Mouse (Mus musculus) hindbrain, embryonic 13.5 days (tissue): Measurements from ENCODE around the gene Pitpnb. TPM values are rescaled to one million over a fixed set of nuclear protein-coding genes. Genes with fewer than 3 reads are reported as not detected.

Source experiments
- ATAC-seq: fragments of 200-750 bp; cut with Nextera tagmentation; 2 replicates; pipeline ENCODE4 v1.8.0; 2017; ENCODE audit warnings: moderate TSS enrichment; ENCODE audit not compliant: low FRiP score
- H3K27ac ChIP-seq: fragments of 300-500 bp; sonication (generic); 2 replicates; pipeline ENCODE4 v1.5.1; 2015; ENCODE audit warnings: inconsistent platforms, mild to moderate bottlenecking, moderate library complexity
- H3K27me3 ChIP-seq: fragments of 300-500 bp; sonication (generic); 2 replicates; pipeline ENCODE4 v1.6.1; 2015; ENCODE audit warnings: mild to moderate bottlenecking, inconsistent platforms
- H3K36me3 ChIP-seq: fragments of 300-500 bp; sonication (generic); 2 replicates; pipeline ENCODE4 v1.6.1; 2015; ENCODE audit warnings: mild to moderate bottlenecking, inconsistent platforms
- H3K4me1 ChIP-seq: fragments of 300-500 bp; sonication (generic); replicated peaks from 2 replicates; pipeline ENCODE4 v1.6.1; 2015; ENCODE audit warnings: inconsistent platforms
- H3K4me2 ChIP-seq: fragments of 300-500 bp; sonication (generic); 2 replicates; pipeline ENCODE4 v1.6.1; 2015; ENCODE audit warnings: inconsistent platforms, mild to moderate bottlenecking, moderate library complexity
- H3K4me3 ChIP-seq: fragments of 300-500 bp; sonication (generic); 2 replicates; pipeline ENCODE4 v1.5.1; 2015; ENCODE audit warnings: mild to moderate bottlenecking, inconsistent platforms
- H3K9ac ChIP-seq: fragments of 300-500 bp; sonication (generic); 2 replicates; pipeline ENCODE4 v1.6.1; 2015; ENCODE audit warnings: mild to moderate bottlenecking, inconsistent platforms
- H3K9me3 ChIP-seq: fragments of 300-500 bp; sonication (generic); 2 replicates; pipeline ENCODE4 v1.6.1; 2016; ENCODE audit warnings: inconsistent platforms
- WGBS: fragments of 180-500 bp; shearing (Covaris S2); methylation state at CpG from one replicate; pipeline ENCODE4 v1.1.7; 2015; 5-methylcytosine and 5-hydroxymethylcytosine counted together
- polyA plus RNA-seq: library from polyadenylated mRNA; unstranded; fragments of >200 nt; fragmentation: Nextera tagmentation; extraction: Ambion mirVana; gene quantifications from 2 replicates; pipeline ENCODE4 v1.2.1, GENCODE M21; 2015

Pitpnb gene
- polyA plus RNA-seq, 1 experiment from 2014 or later: 96.8 TPM

DNA sequence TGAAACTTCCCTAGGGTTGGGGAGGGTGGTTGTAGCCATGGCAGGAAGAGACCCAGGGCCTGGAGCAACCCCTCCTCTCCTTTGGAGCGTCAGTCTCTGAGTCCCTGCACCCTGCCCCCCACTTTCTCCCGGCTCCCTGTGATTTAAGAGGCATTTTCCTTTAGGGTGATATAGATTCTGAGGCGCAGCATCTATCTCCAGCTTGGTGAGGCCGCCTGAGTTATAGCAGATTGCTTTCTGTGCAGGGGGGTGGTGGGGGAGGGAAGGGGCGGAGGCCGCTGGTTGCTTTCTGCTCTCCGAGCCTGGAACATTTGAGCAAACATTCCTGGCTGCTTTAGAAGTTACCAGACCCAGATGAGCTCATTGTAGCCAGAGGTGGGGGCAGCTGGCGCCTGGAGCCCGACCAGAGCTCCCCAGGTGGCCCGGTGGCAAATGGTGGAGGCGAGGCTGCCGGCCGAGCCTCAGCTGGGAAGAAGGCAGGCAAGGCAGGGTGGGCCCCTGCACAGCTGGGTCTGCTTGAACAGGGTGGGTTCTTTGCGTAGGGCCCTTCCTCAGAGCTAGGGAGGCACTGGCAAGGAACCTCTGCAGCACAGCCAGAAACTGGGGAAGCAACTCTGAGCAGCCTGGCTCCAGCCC is 78.0 kb downstream of the Pitpnb start:
- ATAC-seq: peak; percentile 17; the same call in 1 of the 2 replicates
- H3K4me3 ChIP-seq: no peak overlapping the region
- peak overlapping the region; percentile 51 for H3K9ac ChIP-seq
- H3K4me1 ChIP-seq: peaks cover 22% of the 10 kb centered on the region
- 12% methylated on average over 14 of the region's 14 CpGs for WGBS
- 0 out of 2 replicates have a peak overlapping the region, but pooled peaks have one; percentile 15 for H3K4me2 ChIP-seq
- peak overlapping the region; percentile 60; the same call in 1 of the 2 replicates for H3K27ac ChIP-seq
- peaks cover 29% of the 10 kb centered on the region for H3K27me3 ChIP-seq
- H3K36me3 ChIP-seq: no peaks in the 10 kb centered on the region
- H3K9me3 ChIP-seq: no peaks in the 10 kb centered on the region

- Histone ChIP-seq H3K9me3 (no peaks in the 10 kb centered on the region), H3K36me3 (no peaks in the 10 kb centered on the region), H3K4me1 (peaks cover 32% of the 10 kb centered on the region), H3K27me3 (peaks cover 31% of the 10 kb centered on the region), H3K4me3 (no peak overlapping the region), H3K9ac (no peak overlapping the region), H3K4me2 (no peak overlapping the region), H3K27ac (no peak overlapping the region; the same call in 1 of the 2 replicates)
- no peak for ATAC-seq
- WGBS: 31% methylated on average over 1 of the region's 1 CpGs
Observed at GRCm38 (mm10) chr5:111409412-111410044, 79.0 kb downstream of the Pitpnb start.

DNA sequence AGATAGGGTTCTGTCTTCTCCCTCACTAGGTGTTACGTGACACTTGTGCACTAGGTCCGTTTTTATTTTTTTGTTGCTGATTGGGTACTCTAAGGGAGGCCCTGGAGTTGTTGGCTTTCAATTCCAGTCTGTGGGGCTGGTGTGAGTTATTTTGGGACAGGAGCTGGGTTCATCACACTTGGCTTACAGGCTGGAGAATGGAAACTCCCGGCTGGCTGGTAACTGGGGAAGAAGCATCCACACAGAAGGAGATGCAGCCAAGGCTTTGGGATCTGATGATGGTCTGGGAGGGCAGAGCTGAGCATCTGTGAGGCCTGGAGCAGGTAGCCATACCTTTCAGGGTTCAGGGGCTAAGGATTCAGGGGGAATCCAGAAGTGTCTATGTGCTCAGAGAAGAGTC is 80.1 kb downstream of the Pitpnb start:
- no peaks in the 10 kb centered on the region for H3K36me3 ChIP-seq
- no peak overlapping the region for H3K27ac ChIP-seq
- H3K4me2 ChIP-seq: no peak overlapping the region

GRCm38 (mm10) chr5:111414192-111414591 is 83.6 kb downstream of the Pitpnb start:
- H3K36me3 ChIP-seq: peaks cover 5% of the 10 kb centered on the region
- no peaks in the 10 kb centered on the region for H3K9me3 ChIP-seq
- peaks cover 28% of the 10 kb centered on the region for H3K27me3 ChIP-seq
- H3K4me2 ChIP-seq: peak overlapping the region; percentile 99
- WGBS: 0% methylated on average over 5 of the region's 5 CpGs
- H3K27ac ChIP-seq: peak overlapping the region; percentile 96
- H3K9ac ChIP-seq: peak overlapping the region; percentile 100
- H3K4me3 ChIP-seq: no peak overlapping the region; the same call in 1 of the 2 replicates
- peaks cover 46% of the 10 kb centered on the region for H3K4me1 ChIP-seq
- peak; percentile 22 for ATAC-seq

More for the DNA sequence above, 80.1 kb downstream of the Pitpnb start:
- Histone ChIP-seq H3K4me3 (no peak overlapping the region), H3K4me1 (peaks cover 43% of the 10 kb centered on the region), H3K9me3 (no peaks in the 10 kb centered on the region), H3K27me3 (peaks cover 31% of the 10 kb centered on the region), H3K9ac (no peak overlapping the region)
- 88% methylated on average over 3 of the region's 3 CpGs for WGBS
- no peak for ATAC-seq

GRCm38 (mm10) chr5:111414770-111415249 is 84.2 kb downstream of the Pitpnb start:
- Histone ChIP-seq H3K4me3 (peak overlapping the region; percentile 93), H3K9ac (peak overlapping the region; percentile 100; the same call in 1 of the 2 replicates), H3K36me3 (peaks cover 11% of the 10 kb centered on the region), H3K4me2 (peak overlapping the region; percentile 99), H3K27me3 (peaks cover 26% of the 10 kb centered on the region), H3K27ac (peak overlapping the region; percentile 96), H3K9me3 (no peaks in the 10 kb centered on the region), H3K4me1 (peaks cover 50% of the 10 kb centered on the region)
- WGBS: 41% methylated on average over 4 of the region's 4 CpGs
- ATAC-seq: no peak

GRCm38 (mm10) chr5:111415575-111415974 is 85.0 kb downstream of the Pitpnb start:
- H3K4me2 ChIP-seq: peak overlapping the region; percentile 99
- peaks cover 19% of the 10 kb centered on the region for H3K36me3 ChIP-seq
- H3K9me3 ChIP-seq: no peaks in the 10 kb centered on the region
- peaks cover 57% of the 10 kb centered on the region for H3K4me1 ChIP-seq
- ATAC-seq: no peak
- peak overlapping the region; percentile 96 for H3K27ac ChIP-seq
- peaks cover 24% of the 10 kb centered on the region for H3K27me3 ChIP-seq
- peak overlapping the region; percentile 93 for H3K4me3 ChIP-seq
- under 1% methylated on average over 14 of the region's 14 CpGs for WGBS
- H3K9ac ChIP-seq: peak overlapping the region; percentile 100

- H3K4me3 ChIP-seq: peak overlapping the region; percentile 93
- H3K27me3 ChIP-seq: peaks cover 21% of the 10 kb centered on the region
- H3K27ac ChIP-seq: peak overlapping the region; percentile 96
- WGBS: under 1% methylated on average over 13 of the region's 13 CpGs
- H3K36me3 ChIP-seq: peaks cover 24% of the 10 kb centered on the region
- peak overlapping the region; percentile 99 for H3K4me2 ChIP-seq
- peaks cover 62% of the 10 kb centered on the region for H3K4me1 ChIP-seq
- no peak for ATAC-seq
- H3K9ac ChIP-seq: peak overlapping the region; percentile 100
- no peaks in the 10 kb centered on the region for H3K9me3 ChIP-seq
Observed at GRCm38 (mm10) chr5:111416048-111416447, 85.5 kb downstream of the Pitpnb start.

- Histone ChIP-seq H3K4me1 (peaks cover 69% of the 10 kb centered on the region), H3K27ac (peak within 1 kb of the TSS; percentile 96), H3K36me3 (peaks cover 31% of the 10 kb centered on the region), H3K27me3 (peaks cover 13% of the 10 kb centered on the region; the same call in 1 of the 2 replicates), H3K4me2 (peak within 1 kb of the TSS; percentile 99), H3K4me3 (peak within 1 kb of the TSS; percentile 93), H3K9me3 (no peaks in the 10 kb centered on the region), H3K9ac (peak within 1 kb of the TSS; percentile 100)
- ATAC-seq: peak; percentile 92
- under 1% methylated on average over 82 of the region's 88 CpGs for WGBS
Observed at GRCm38 (mm10) chr5:111416591-111417374, 86.2 kb downstream of the Pitpnb start, which contains the start of gene Mn1. TSS of gene Mn1 (plus strand) at chr5:111417362.

DNA sequence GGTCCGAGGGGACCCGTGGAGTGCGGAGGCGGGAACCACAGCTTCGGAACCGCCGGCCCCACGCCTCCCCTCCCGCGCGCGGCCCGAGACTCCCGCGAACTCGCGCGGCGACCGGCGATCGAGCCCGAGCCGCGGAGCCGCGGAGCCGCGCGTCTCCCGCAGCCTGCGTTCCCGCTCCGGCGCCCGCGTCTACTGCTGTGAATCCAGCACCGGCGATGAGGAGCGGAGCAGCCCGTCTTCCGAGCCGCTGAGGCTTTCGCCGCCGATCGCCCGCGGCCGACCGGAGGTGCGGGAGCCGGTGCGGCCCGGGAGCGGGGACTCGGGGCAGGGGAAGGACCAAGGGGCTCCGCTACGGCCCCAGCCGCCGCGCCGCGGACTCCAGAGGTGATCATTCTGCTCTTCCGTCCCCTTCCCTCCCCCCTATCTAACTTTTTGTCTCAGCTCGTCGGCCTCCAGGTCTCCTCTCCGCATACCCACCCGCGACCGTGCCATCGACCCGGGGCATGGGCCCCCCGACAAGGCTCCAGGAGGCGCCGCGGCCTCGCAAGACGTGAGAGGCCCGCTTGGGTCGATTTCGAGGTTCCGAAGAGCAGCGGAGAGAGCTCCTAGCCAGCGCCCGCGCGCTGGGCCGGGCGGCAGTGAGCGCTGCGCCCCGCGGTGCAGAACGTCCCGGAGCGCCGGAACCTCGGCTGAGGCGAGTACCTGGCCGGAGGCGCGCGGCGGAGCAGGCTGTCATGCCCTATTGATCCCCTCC is 87.0 kb downstream of the Pitpnb start:
- peak overlapping the region; percentile 96 for H3K27ac ChIP-seq
- H3K4me2 ChIP-seq: peak overlapping the region; percentile 99
- peak overlapping the region; percentile 100 for H3K9ac ChIP-seq
- peaks cover 77% of the 10 kb centered on the region for H3K4me1 ChIP-seq
- ATAC-seq: no peak
- H3K36me3 ChIP-seq: peaks cover 34% of the 10 kb centered on the region
- H3K4me3 ChIP-seq: peak overlapping the region; percentile 93
- H3K9me3 ChIP-seq: no peaks in the 10 kb centered on the region
- H3K27me3 ChIP-seq: peaks cover 8% of the 10 kb centered on the region; the same call in 1 of the 2 replicates
- under 1% methylated on average over 82 of the region's 105 CpGs for WGBS

DNA sequence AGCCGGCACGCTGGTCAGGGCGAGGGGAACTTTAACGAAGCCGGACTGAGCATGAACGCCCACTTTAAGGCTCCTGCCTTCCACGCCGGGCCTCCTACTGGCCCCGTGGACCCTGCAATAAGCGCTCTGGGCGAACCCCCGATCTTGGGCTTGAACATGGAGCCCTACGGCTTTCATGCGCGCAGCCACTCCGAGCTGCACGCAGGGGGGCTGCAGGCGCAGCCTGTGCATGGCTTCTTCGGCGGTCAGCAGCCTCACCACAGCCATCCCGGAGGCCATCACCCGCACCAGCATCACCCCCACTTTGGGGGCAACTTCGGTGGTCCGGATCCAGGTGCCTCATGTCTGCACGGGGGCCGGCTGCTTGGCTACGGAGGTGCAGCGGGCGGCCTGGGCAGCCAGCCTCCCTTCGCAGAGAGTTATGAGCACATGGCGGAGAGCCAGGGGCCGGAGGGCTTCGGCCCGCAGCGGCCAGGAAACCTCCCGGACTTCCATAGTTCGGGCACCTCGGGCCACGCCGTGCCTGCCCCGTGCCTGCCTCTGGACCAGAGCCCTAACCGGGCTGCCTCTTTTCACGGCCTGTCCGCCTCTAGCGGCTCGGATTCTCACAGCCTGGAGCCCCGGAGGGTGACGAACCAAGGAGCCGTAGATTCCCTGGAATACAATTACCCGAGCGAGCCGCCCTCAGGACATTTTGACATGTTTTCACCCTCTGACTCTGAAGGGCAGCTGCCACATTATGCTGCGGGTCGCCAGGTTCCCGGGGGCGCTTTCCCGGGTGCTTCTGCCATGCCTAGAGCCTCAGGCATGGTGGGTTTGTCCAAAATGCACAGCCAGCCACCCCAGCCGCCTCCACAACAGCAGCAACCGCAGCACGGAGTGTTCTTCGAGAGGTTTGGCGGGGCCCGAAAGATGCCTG is 87.9 kb downstream of the Pitpnb start:
- no peaks in the 10 kb centered on the region for H3K9me3 ChIP-seq
- peaks cover 77% of the 10 kb centered on the region for H3K4me1 ChIP-seq
- H3K36me3 ChIP-seq: peaks cover 34% of the 10 kb centered on the region
- H3K4me3 ChIP-seq: peak overlapping the region; percentile 93
- H3K27me3 ChIP-seq: 0 out of 2 replicates have a peak, but pooled peaks cover 4% of the 10 kb centered on the region
- under 1% methylated on average over 63 of the region's 63 CpGs for WGBS
- ATAC-seq: no peak
- H3K9ac ChIP-seq: peak overlapping the region; percentile 100
- H3K27ac ChIP-seq: peak overlapping the region; percentile 96
- peak overlapping the region; percentile 99 for H3K4me2 ChIP-seq
